In genomic region chr11:22956830-22957229, GRCm38 (mm10) we compare ENCODE assay signal across 8 mouse cellular contexts. TPM values are rescaled to one million over a fixed set of nuclear protein-coding genes. Genes with fewer than 3 reads are reported as not detected.
DNase-seq lines count a peak whose midpoint lies in the region; ATAC-seq and TF ChIP-seq lines count a peak whose summit lies in the region.

No protein-coding gene starts in this region.

- peak; percentile 14 for TF ChIP-seq POLR2A in myocyte (IDR thresholded peaks at IDR 0.05; ENCODE audit: insufficient read length, low read depth)

- peaks cover 16% of the 10 kb centered on the region for H3K79me2 ChIP-seq in myocyte (ENCODE audit: control insufficient read depth, insufficient read depth)

- H3K9me3 ChIP-seq in heart, embryonic 12.5 days (replicated peaks) = no peaks in the 10 kb centered on the region
- no peaks in the 10 kb centered on the region for H3K9me3 ChIP-seq in E14TG2a.4 (ENCODE audit: low read length)
- no peaks in the 10 kb centered on the region for H3K9me3 ChIP-seq in heart, embryonic 16.5 days (replicated peaks; ENCODE audit: control insufficient read depth, low read length)

- no peak overlapping the region for H3K4me3 ChIP-seq in heart, embryonic 12.5 days
- H3K4me3 ChIP-seq in E14TG2a.4 (replicated peaks; ENCODE audit: low read length) (peak overlapping the region; percentile 54), myocyte (no peak overlapping the region)
- no peak overlapping the region for H3K4me3 ChIP-seq in heart, embryonic 16.5 days (ENCODE audit: low read length)

- H3K36me3 ChIP-seq in heart, embryonic 12.5 days = peaks cover 15% of the 10 kb centered on the region; the same call in 1 of the 2 replicates
- peaks cover 21% of the 10 kb centered on the region for H3K36me3 ChIP-seq in E14TG2a.4 (ENCODE audit: insufficient read depth, low read length)
- 0 out of 2 replicates have a peak, but pooled peaks cover 4% of the 10 kb centered on the region for H3K36me3 ChIP-seq in heart, embryonic 16.5 days (ENCODE audit: control insufficient read depth, insufficient read depth)
- peaks cover 6% of the 10 kb centered on the region for H3K36me3 ChIP-seq in myocyte (ENCODE audit: control insufficient read depth, insufficient read depth)

- no peak for ATAC-seq in heart, embryonic 12.5 days (ENCODE audit: insufficient number of reproducible peaks, low FRiP score)
- ATAC-seq in common myeloid progenitor, adult 5-6 weeks (replicated peaks; ENCODE audit: low read depth, poor library complexity, severe bottlenecking) = peak; percentile 94
- peak; percentile 75 for ATAC-seq in heart, embryonic 16.5 days (replicated peaks; ENCODE audit: extremely low read depth, insufficient read depth, low FRiP score)

- H3K4me1 ChIP-seq in heart, embryonic 12.5 days (replicated peaks) = no peaks in the 10 kb centered on the region
- H3K4me1 ChIP-seq in E14TG2a.4 (replicated peaks; ENCODE audit: low read depth, low read length) = peaks cover 23% of the 10 kb centered on the region
- no peaks in the 10 kb centered on the region for H3K4me1 ChIP-seq in heart, embryonic 16.5 days (ENCODE audit: control insufficient read depth, insufficient read depth, low read length)

- no peaks in the 10 kb centered on the region for H3K27me3 ChIP-seq in heart, embryonic 12.5 days (replicated peaks)
- no peaks in the 10 kb centered on the region for H3K27me3 ChIP-seq in E14TG2a.4 (ENCODE audit: insufficient read depth, low read length)
- no peaks in the 10 kb centered on the region for H3K27me3 ChIP-seq in heart, embryonic 16.5 days (ENCODE audit: control insufficient read depth, insufficient read depth, low read length)
- H3K27me3 ChIP-seq in myocyte (ENCODE audit: control insufficient read depth, insufficient read depth, insufficient read length) = no peaks in the 10 kb centered on the region

- no peak overlapping the region for H3ac ChIP-seq in myocyte (ENCODE audit: control insufficient read depth, insufficient read length)

- no peak overlapping the region for H3K27ac ChIP-seq in heart, embryonic 12.5 days (ENCODE audit: poor library complexity, severe bottlenecking)
- H3K27ac ChIP-seq in heart, embryonic 16.5 days (ENCODE audit: low read length) = no peak overlapping the region

- peak; percentile 96 for DNase-seq in heart, adult 11 months
- peak; percentile 52 for DNase-seq in liver
- peak; percentile 73 to 77 for DNase-seq in thymus, postnatal 36 days

- H3K9ac ChIP-seq in heart, embryonic 12.5 days = no peak overlapping the region
- H3K9ac ChIP-seq in heart, embryonic 16.5 days (ENCODE audit: low read length) = no peak overlapping the region

- peak; percentile 41 for TF ChIP-seq CTCF in E14TG2a.4 (conservative IDR thresholded peaks at IDR 0.05; ENCODE audit: low read length)

- WGBS in heart, embryonic 12.5 days = 74% methylated on average over 4 of the region's 4 CpGs
- WGBS in heart, embryonic 16.5 days = 67% methylated on average over 4 of the region's 4 CpGs

- no peak overlapping the region for H3K4me2 ChIP-seq in heart, embryonic 12.5 days
- H3K4me2 ChIP-seq in heart, embryonic 16.5 days (ENCODE audit: low read depth, low read length) = no peak overlapping the region
- H3K4me2 ChIP-seq in myocyte (ENCODE audit: low read depth) = no peak overlapping the region

TF ChIP-seq in myocyte, 11 proteins besides CTCF, POLR2A, EP300 and RAD21:
- TF ChIP-seq POLR2AphosphoS2 (IDR thresholded peaks at IDR 0.05; ENCODE audit: insufficient read length, low read depth) (no peak), MYOG (IDR thresholded peaks at IDR 0.05; ENCODE audit: control insufficient read depth in 1 of 3, insufficient read depth in 1 of 3, insufficient read length in 2 of 3, low read depth in 2 of 3) (no peak), MYOD1 (IDR thresholded peaks at IDR 0.05; ENCODE audit: control insufficient read depth in 1 of 3, insufficient read length in 2 of 3, low read depth in 2 of 3) (no peak), MAX (IDR thresholded peaks at IDR 0.05; ENCODE audit: low read depth) (no peak), USF1 (IDR thresholded peaks at IDR 0.05; ENCODE audit: low read depth) (no peak), TCF3 (IDR thresholded peaks at IDR 0.05; ENCODE audit: insufficient read length, low read depth) (no peak), REST (IDR thresholded peaks at IDR 0.05; ENCODE audit: insufficient read depth, insufficient read length) (no peak), TCF12 (IDR thresholded peaks at IDR 0.05; ENCODE audit: insufficient read depth, poor library complexity, severe bottlenecking) (no peak), CEBPB (IDR thresholded peaks at IDR 0.05; ENCODE audit: insufficient read depth, poor library complexity, severe bottlenecking) (no peak), SRF (IDR thresholded peaks at IDR 0.05; ENCODE audit: control insufficient read depth, insufficient read length, low read depth) (no peak), E2F4 (IDR thresholded peaks at IDR 0.05; ENCODE audit: insufficient read depth) (no peak)
TF ChIP-seq in myocyte: peak in this region for 0.

RNA-seq across cellular contexts. Expression of gene Zrsr1, which starts 15.0 kb away (rescaled TPM):
- 2.3 and 3.2 TPM in 2 replicates for polyA plus RNA-seq in heart, embryonic 12.5 days (2016; fragmentation: Nextera tagmentation; extraction: Ambion mirVana)
- total RNA-seq in common myeloid progenitor, adult 5-6 weeks (2017) = 9.4 and 9.9 TPM in 2 replicates
- 1.8 and 1.9 TPM in 2 replicates for polyA plus RNA-seq in heart, embryonic 16.5 days (2015; fragmentation: Nextera tagmentation; extraction: Ambion mirVana)
- polyA plus RNA-seq in myocyte (2012; fragmentation: generic; extraction: Trizol) = 5.6 TPM

RNA-seq across cellular contexts. Expression of gene Gm28048, which starts 25.1 kb away (rescaled TPM):
- 8.5 and 9.4 TPM in 2 replicates for polyA plus RNA-seq in heart, embryonic 12.5 days (2016; fragmentation: Nextera tagmentation; extraction: Ambion mirVana)
- total RNA-seq in common myeloid progenitor, adult 5-6 weeks (2017) = 70.8 and 81.6 TPM in 2 replicates
- polyA plus RNA-seq in heart, embryonic 16.5 days (2015; fragmentation: Nextera tagmentation; extraction: Ambion mirVana) = 10.7 and 15.8 TPM in 2 replicates
- polyA plus RNA-seq in myocyte (2012; fragmentation: generic; extraction: Trizol) = 1.9 TPM

RNA-seq across cellular contexts. Expression of gene Commd1, which starts 25.4 kb away (rescaled TPM):
- 295 and 316 TPM in 2 replicates for polyA plus RNA-seq in heart, embryonic 12.5 days (2016; fragmentation: Nextera tagmentation; extraction: Ambion mirVana)
- 52.9 and 62.5 TPM in 2 replicates for total RNA-seq in common myeloid progenitor, adult 5-6 weeks (2017)
- polyA plus RNA-seq in heart, embryonic 16.5 days (2015; fragmentation: Nextera tagmentation; extraction: Ambion mirVana) = 333 and 350 TPM in 2 replicates
- polyA plus RNA-seq in myocyte (2012; fragmentation: generic; extraction: Trizol) = 174 TPM

RNA-seq across cellular contexts. Expression of gene Cct4, which starts 33.5 kb away (rescaled TPM):
- polyA plus RNA-seq in heart, embryonic 12.5 days (2016; fragmentation: Nextera tagmentation; extraction: Ambion mirVana) = 240 and 247 TPM in 2 replicates
- 274 and 331 TPM in 2 replicates for total RNA-seq in common myeloid progenitor, adult 5-6 weeks (2017)
- 199 and 221 TPM in 2 replicates for polyA plus RNA-seq in heart, embryonic 16.5 days (2015; fragmentation: Nextera tagmentation; extraction: Ambion mirVana)
- 187 TPM for polyA plus RNA-seq in myocyte (2012; fragmentation: generic; extraction: Trizol)

RNA-seq across cellular contexts. Expression of gene Fam161a, which starts 50.5 kb away (rescaled TPM):
- polyA plus RNA-seq in heart, embryonic 12.5 days (2016; fragmentation: Nextera tagmentation; extraction: Ambion mirVana) = 1.8 and 2.1 TPM in 2 replicates
- 1.5 and 4.6 TPM in 2 replicates for total RNA-seq in common myeloid progenitor, adult 5-6 weeks (2017)
- 1.5 and 2.2 TPM in 2 replicates for polyA plus RNA-seq in heart, embryonic 16.5 days (2015; fragmentation: Nextera tagmentation; extraction: Ambion mirVana)
- polyA plus RNA-seq in myocyte (2012; fragmentation: generic; extraction: Trizol) = 0.77 TPM
